Mouse (Mus musculus) sigmoid colon, adult 10 weeks (tissue): ENCODE results near the gene Psme1. TPM values are rescaled to one million over a fixed set of nuclear protein-coding genes. Genes with fewer than 3 reads are reported as not detected.

Source experiments
- polyA plus RNA-seq: library from polyadenylated mRNA; stranded (reverse); fragments of 350-450 nt; fragmentation: Illumina TruSeq; extraction: RNeasy Lipid Tissue Mini Kit (QIAGEN cat#74804); gene quantifications from one replicate; pipeline ENCODE4 v1.2.3, GENCODE M21; 2014; ENCODE audit warnings: low read depth, low replicate concordance

Psme1 gene
- polyA plus RNA-seq, result 139 TPM

DNA sequence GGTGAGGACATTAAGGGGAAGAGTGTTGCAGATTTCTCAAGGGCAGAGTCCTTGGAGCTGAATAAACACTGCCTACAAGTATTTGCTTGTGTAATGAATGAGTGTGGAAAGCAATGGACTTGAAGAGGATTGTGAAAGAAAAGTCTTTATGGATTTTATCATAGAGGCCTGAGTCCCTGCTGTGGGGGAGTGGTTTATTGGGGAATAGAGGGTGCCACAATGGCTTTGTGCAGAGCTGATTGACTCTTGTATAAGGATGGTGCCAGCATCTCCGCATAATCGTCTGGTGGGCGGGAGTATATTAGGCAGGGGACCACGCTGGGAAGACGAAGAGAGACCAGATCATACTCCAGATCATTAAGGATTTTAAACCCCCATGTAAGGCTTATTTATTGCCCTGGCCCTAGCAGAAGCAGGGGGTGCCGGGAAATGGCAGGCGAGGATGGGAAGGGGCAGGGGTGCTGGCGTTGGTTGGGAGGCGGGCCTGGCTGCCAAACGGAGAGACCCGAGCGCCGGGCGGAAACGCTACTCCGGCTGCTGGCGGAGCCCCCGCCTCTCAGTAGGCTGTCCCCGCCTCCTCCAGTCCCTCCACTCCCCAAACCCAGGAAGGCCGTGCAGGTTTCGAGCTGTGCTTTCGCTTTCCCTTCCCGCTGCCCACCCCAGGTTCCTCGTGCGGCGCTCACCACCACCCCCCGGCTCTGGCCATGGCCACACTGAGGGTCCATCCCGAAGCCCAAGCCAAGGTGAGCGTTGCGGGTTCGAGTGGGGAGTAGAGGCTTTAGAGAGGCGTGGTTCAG, at the start of gene Psme1:
Gene Psme1 (plus strand): TSS at position 253 of the 797 bp plus-strand sequence.

DNA sequence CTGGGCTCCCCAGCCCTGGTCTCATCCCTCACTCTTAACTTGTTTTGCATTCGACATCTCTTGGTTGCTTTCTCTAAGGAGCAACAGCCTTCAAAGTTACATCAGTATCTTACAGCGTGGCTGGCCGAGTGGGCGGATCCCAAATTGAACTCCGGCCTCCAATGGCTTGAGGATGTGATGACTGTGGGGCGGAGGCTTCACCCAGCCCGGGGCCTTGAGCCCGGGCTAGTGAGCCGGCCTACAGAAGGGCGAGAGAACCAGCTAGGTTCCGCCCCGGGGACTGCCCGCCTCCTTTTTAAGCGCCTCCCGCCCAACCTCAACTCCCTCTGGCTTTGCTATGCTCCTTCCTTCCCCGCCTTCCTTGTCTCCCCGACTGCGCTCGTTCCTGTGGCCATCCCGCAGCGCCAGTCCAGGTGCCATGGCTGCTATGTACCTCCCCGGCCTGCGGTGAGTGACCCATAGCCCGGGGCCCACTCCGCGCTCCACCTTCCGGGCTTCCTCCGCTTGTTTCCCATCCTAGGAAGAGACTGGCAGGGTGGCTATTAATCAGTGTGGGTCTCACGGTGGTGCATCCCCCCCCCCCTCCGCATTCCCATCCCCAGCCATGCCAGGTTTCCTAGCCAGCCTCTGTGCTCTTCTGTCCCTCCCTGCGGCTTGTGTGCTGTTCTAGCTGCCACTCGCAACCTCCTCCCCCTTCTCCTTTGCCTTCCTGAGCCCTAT, 37.7 kb upstream of the Psme1 start, which contains the start of gene Pck2:
Gene Pck2 (plus strand): TSS at position 200 of the 720 bp plus-strand sequence.

GRCm38 (mm10) chr14:55559799-55560201, 18.1 kb upstream of the Psme1 start, which contains the start of gene Dcaf11:
Gene Dcaf11, plus strand, starts transcription at chr14:55560006.

DNA sequence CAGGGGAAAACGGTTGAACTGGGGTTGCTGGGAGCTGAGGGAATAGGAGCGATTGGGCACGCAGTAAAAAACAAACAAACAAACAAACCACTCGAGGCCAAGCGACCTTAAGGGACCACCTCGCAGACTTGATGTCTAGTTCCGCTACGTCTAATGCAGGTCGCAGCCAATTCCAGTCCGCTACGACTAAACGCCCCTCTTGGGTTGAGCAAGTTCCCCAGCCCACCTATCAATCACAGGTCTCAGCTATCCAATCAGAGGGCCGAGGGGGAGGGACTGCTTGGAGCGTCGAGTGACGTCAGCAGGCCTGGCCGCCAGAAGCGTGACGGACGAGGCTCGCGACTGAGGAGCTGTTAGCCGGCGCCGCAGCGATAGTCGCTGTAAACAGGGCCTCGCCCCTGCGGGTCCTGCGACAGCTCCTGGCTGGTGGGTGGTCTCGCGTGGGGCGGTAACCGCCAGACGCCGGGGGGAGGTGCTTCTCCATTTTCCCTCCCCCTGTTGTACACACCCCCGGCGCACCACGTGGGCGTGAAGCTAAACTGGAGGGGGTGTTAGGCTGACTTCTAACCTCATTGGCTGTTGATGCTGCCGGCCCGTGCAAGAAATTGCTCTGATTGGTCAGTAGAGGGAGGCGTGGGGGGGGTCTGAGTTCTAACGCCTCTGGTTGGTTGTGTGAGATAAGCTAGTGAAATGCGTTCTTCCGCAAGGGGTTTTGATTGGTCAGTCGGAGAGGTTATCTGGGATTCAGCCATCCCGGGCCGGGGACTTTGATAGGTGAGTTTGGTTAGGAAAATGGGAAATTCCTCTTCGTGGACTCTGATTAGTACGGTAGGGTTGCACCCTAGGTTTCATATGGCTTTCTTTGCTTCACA, 17.5 kb upstream of the Psme1 start, which contains the start of gene A730061H03Rik:
Gene A730061H03Rik (minus strand): TSS at position 205 of the 872 bp plus-strand sequence.

DNA sequence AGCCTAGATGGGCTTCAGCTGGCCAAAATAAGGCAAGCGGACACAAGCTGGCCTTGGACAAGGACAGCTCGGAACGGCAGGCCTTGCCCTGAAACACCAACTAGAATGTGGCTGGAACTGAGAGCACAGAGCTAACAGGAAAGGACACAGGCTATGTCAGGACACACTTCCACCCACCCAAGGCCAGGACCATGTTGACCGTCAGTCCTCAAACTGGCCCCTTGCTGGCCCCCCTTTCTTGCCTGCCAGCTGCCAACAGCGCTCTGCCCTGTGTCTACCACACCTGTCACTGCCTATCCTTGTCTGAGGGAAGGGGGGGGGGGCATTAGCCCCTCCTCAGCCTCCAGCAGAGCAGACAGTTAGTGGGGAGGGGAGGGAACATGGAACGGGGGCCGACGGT, 2.6 kb upstream of the Psme1 start, which contains the start of gene Fitm1:
Gene Fitm1 (plus strand): TSS at position 316 of the 400 bp plus-strand sequence.

DNA sequence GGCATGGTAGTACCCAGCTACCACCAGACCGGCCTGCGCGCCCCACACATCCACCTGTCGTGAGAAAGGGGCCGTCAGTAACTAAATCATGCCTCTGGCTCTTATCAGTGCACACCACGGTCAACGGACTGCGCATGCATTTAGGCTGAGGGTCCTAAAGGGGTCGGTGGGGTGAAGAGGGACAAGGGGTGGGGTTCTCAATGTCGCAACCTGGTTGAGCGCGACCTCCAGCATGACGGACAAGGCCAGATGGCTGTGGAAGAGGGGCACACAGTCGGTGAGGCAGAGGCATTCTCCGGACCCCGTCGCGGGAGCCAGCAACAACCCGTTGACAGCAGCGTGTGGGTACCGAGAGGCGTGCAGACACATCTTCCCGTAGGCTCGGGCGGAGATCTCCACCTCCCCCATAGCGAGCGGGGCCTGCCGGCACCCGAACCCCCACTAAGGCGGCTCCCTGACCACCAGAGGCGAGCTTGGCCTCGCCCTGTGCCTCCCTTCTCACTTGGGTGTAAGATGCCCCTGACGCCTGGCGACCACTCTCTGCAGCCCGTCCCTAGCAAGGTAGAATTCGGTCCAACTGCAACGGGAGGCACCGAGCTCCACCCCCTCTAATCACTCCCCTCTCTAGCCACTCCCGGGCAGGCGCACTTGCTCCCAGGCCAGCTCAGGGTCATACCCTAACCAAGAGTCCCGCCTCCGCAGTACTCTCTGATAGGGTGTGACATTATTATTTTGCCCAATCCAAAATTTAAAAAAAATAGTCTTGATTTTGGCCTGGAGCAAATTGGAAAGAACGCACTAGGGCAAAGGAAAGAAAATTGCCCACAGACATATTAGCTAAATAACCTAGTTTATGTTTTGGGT, 7.0 kb downstream of the Psme1 start, which contains the start of gene Emc9:
Gene Emc9 (minus strand): TSS at position 601 of the 864 bp plus-strand sequence.

GRCm38 (mm10) chr14:55590748-55591330, 12.9 kb downstream of the Psme1 start, which contains the start of gene Psme2:
Gene Psme2, minus strand, starts transcription at chr14:55591113.

DNA sequence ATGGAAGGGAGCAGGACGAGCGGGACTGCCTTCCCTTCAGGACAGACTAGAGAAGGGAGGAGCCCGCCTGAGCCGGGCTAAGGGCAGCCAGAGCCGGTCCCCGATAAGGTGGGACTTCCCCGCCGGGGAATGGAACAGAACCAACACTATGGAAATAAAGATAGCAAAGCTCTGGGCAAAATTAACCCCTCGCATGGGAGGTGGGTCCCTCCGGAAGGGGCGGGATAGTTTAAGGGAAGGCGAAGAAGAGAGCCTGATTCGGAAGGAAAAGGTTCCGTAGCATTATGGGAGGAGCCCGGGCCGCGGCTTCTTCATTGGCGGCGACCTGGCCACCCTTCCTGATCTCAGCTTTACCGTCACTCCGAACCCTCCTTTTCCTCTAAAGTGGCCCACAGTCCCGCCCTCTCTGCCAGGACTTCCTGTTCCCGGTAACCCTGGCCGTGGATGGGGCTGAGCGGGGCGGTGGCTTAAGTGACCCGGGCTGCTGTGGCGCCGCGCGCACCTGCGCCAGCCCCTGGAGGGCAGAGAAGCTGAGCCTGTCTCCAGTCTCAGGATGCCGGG, 13.5 kb downstream of the Psme1 start, which contains the start of gene Rnf31:
Gene Rnf31 (plus strand): TSS at position 378 of the 561 bp plus-strand sequence.

GRCm38 (mm10) chr14:55603271-55603632, 25.3 kb downstream of the Psme1 start, which contains the start of gene Irf9:
Gene Irf9, plus strand, starts transcription at chr14:55603571.

DNA sequence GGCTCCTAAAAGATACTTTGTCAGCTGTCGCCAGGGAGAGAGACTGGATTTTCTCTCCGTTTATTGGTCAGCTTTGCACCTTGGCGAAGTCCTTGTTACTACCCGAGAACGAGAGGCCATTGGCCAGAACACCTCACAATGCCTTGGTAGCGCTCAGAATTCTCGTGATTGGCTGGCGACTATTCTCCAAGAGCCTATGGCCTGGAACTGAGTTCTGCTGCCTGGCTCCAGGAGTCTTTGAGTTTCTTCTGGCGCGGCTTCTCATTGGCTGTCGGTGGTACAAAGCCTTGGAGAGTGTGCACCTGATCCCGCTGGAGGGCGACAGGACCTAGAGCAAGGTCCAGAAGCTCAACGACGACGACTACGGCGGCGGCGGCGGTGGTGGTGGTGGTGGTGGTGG, 39.9 kb downstream of the Psme1 start, which contains the start of gene Rec8:
Gene Rec8 (plus strand): TSS at position 216 of the 400 bp plus-strand sequence.

Other genes starting within 250 kb of the Psme1 start
- 32.3 TPM for gene Dhrs4, start 99.4 kb upstream of the Psme1 start, polyA plus RNA-seq
- not detected for gene Carmil3, start 87.5 kb upstream of the Psme1 start, polyA plus RNA-seq
- not detected for gene Cpne6, start 67.7 kb upstream of the Psme1 start, polyA plus RNA-seq
- gene Nrl, start 53.1 kb upstream of the Psme1 start, polyA plus RNA-seq, result not detected
- gene Pck2, start 37.9 kb upstream of the Psme1 start, polyA plus RNA-seq, result 5.2 TPM
- gene Dcaf11, start 18.1 kb upstream of the Psme1 start, polyA plus RNA-seq, result 21.3 TPM
- not detected for gene A730061H03Rik, start 17.7 kb upstream of the Psme1 start, polyA plus RNA-seq
- gene Fitm1, start 2.5 kb upstream of the Psme1 start, polyA plus RNA-seq, result not detected
- gene Emc9, start 7.2 kb downstream of the Psme1 start, polyA plus RNA-seq, result 7.3 TPM
- 171 TPM for gene Psme2, start 13.0 kb downstream of the Psme1 start, polyA plus RNA-seq
- gene Rnf31, start 13.6 kb downstream of the Psme1 start, polyA plus RNA-seq, result 10.6 TPM
- gene Irf9, start 25.4 kb downstream of the Psme1 start, polyA plus RNA-seq, result 51.9 TPM
- gene Rec8, start 39.9 kb downstream of the Psme1 start, polyA plus RNA-seq, result not detected
- 2.9 TPM for gene Ipo4, start 57.8 kb downstream of the Psme1 start, polyA plus RNA-seq
- gene Gm49378, start 59.8 kb downstream of the Psme1 start, polyA plus RNA-seq, result 0.63 TPM
- 52.5 TPM for gene Tm9sf1, start 65.7 kb downstream of the Psme1 start, polyA plus RNA-seq
- gene Tssk4, start 72.1 kb downstream of the Psme1 start, polyA plus RNA-seq, result 0.50 TPM
- 43.5 TPM for gene Mdp1, start 82.4 kb downstream of the Psme1 start, polyA plus RNA-seq
- 26.0 TPM for gene Gmpr2, start 93.8 kb downstream of the Psme1 start, polyA plus RNA-seq
- gene Nedd8, start 94.0 kb downstream of the Psme1 start, polyA plus RNA-seq, result 50.1 TPM
- 13.6 TPM for gene Tinf2, start 103.7 kb downstream of the Psme1 start, polyA plus RNA-seq
- not detected for gene Tgm1, start 135.8 kb downstream of the Psme1 start, polyA plus RNA-seq
- 0.73 TPM for gene Rabggta, start 144.1 kb downstream of the Psme1 start, polyA plus RNA-seq
- gene Dhrs1, start 167.6 kb downstream of the Psme1 start, polyA plus RNA-seq, result 15.3 TPM
- 3.3 TPM for gene Nop9, start 167.6 kb downstream of the Psme1 start, polyA plus RNA-seq
- gene Cideb, start 180.3 kb downstream of the Psme1 start, polyA plus RNA-seq, result 5.6 TPM
- not detected for gene Ltb4r2, start 183.3 kb downstream of the Psme1 start, polyA plus RNA-seq
- not detected for gene Ltb4r1, start 187.8 kb downstream of the Psme1 start, polyA plus RNA-seq
- 0.19 TPM for gene Adcy4, start 206.0 kb downstream of the Psme1 start, polyA plus RNA-seq
- 4.4 TPM for gene Ripk3, start 210.7 kb downstream of the Psme1 start, polyA plus RNA-seq
- 2.6 TPM for gene Nfatc4, start 245.0 kb downstream of the Psme1 start, polyA plus RNA-seq